Mouse (Mus musculus): ENCODE measurements around the gene Gadd45b. TPM values are rescaled to one million over a fixed set of nuclear protein-coding genes. Genes with fewer than 3 reads are reported as not detected.

The Gadd45b gene
- total and polyA plus RNA-seq, 3 experiments, result 14.9 to 52.5 (median 24.4) TPM

DNA sequence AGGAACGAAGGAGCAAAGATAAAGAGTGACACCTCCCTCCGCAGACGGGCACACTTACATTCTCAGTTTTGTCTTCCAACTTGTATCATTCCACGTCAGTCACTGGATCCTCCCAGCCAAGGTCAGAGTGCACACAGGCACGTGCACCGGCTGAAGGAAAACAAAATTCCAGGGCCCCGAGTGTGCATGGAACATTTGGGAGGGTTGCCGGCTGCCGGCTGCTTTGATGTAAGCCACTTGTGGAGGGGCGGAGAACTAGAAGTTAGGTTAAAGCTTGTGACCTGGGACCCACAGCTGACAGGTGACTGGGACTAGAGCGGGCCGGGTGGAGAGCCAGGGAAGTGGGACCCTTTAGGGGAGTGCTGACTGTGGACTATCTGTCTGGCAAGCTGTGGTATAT is 36.4 kb downstream of the Gadd45b start:
- Histone ChIP-seq H3K4me2 (ENCODE audit: insufficient read depth, low read depth, poor library complexity, severe bottlenecking) (no peak overlapping the region), H3K79me2 (replicated peaks; ENCODE audit: control insufficient read depth, extremely low read depth, insufficient read depth, poor library complexity, severe bottlenecking) (no peaks in the 10 kb centered on the region), H3K27me3 (replicated peaks) (no peaks in the 10 kb centered on the region), H3K4me1 (ENCODE audit: control insufficient read depth in 1 of 2, insufficient read depth in 2 of 2) (peaks cover 54 to 85% of the 10 kb centered on the region in 2 experiments), H3K4me3 (replicated peaks in 1 of 3; ENCODE audit: low read depth in 2 of 3, low read length in 2 of 3, poor library complexity in 1 of 3) (peak overlapping the region in 1 of 3 experiments; percentile 54), H3K9me3 (replicated peaks; ENCODE audit: low read length) (peaks cover 5% of the 10 kb centered on the region), H3K27ac (ENCODE audit: insufficient read depth, low read depth) (peak overlapping the region; percentile 97), H3K36me3 (replicated peaks in 1 of 2; ENCODE audit: control insufficient read depth in 1 of 2, insufficient read depth in 1 of 2, low read length in 1 of 2) (no peaks in the 10 kb centered on the region), H3K9ac (ENCODE audit: insufficient read depth, low read depth) (no peak overlapping the region)
- in situ Hi-C loops (cut with MboI; ENCODE audit: low pct_ligation_motif_present, low pct_unique_long_range_greater_than_20kb, low sequenced_read_pairs) (loop anchor here (5.0 kb wide), 1 partner anchor 34 kb away; the partner anchor contains the start of gene Gadd45b), dilution Hi-C loops (cut with MboI; ENCODE audit: extremely low pct_ligation_motif_present, extremely low pct_unique_long_range_greater_than_20kb, low sequenced_read_pairs) (no loop called here)
- TF ChIP-seq E2F4 (IDR thresholded peaks at IDR 0.05; ENCODE audit: insufficient replicate concordance, low read depth, low read length) (no peak), HCFC1 (IDR thresholded peaks at IDR 0.05; ENCODE audit: low read depth, low read length) (no peak), JUN (IDR thresholded peaks at IDR 0.05; ENCODE audit: insufficient read depth, low read depth, low read length) (no peak), USF1 (IDR thresholded peaks at IDR 0.05; ENCODE audit: low read depth, low read length) (no peak)
- no peak for DNase-seq (ENCODE audit: extremely low read depth)

DNA sequence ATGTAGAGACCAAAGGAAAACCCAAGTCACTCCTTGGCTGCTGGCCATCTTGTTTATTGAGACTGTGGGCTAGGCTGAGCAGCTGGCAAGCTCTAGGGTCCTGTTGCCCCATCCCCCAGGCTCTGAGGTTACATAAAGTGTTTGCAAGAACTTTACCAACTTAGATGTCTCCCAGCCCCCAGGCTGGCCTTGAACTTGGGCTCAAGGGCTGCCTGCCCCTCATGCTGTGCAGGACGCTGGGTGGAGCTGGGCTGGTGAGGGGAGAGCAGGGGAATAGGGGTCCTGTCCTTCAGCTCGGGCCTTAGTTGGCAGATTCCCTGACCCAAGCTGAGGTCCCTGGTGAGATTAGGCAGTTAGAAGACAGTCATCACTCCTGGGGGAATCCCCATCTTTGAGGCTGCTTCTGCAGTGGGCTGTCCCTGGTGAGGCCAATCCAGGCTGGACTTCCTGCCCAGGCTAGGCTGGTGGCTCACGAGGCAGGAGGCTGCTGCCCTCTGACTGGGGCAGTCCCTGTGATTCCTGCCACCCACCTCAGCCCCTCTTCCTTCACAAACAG is 37.3 kb downstream of the Gadd45b start:
- peak overlapping the region; percentile 97 for H3K27ac ChIP-seq (ENCODE audit: insufficient read depth, low read depth)
- peak; percentile 78 for DNase-seq (ENCODE audit: extremely low read depth)
- H3K79me2 ChIP-seq (replicated peaks; ENCODE audit: control insufficient read depth, extremely low read depth, insufficient read depth, poor library complexity, severe bottlenecking), result no peaks in the 10 kb centered on the region
- peaks cover 50 to 78% of the 10 kb centered on the region in 2 experiments for H3K4me1 ChIP-seq (ENCODE audit: control insufficient read depth in 1 of 2, insufficient read depth in 2 of 2)
- no peaks in the 10 kb centered on the region for H3K27me3 ChIP-seq (replicated peaks)
- H3K4me3 ChIP-seq (replicated peaks in 1 of 3; ENCODE audit: low read depth in 2 of 3, low read length in 2 of 3, poor library complexity in 1 of 3), result peak overlapping the region in 1 of 3 experiments; percentile 54
- peak overlapping the region; percentile 20; the same call in 1 of the 2 replicates for H3K9ac ChIP-seq (ENCODE audit: insufficient read depth, low read depth)
- dilution Hi-C loops (cut with MboI; ENCODE audit: extremely low pct_ligation_motif_present, extremely low pct_unique_long_range_greater_than_20kb, low sequenced_read_pairs), result no loop called here
- peaks cover 5% of the 10 kb centered on the region for H3K9me3 ChIP-seq (replicated peaks; ENCODE audit: low read length)
- in situ Hi-C loops (cut with MboI; ENCODE audit: low pct_ligation_motif_present, low pct_unique_long_range_greater_than_20kb, low sequenced_read_pairs), result loop anchor here (5.0 kb wide), 1 partner anchor 35 kb away; the partner anchor contains the start of gene Gadd45b
- peak overlapping the region; percentile 2; the same call in 1 of the 2 replicates for H3K4me2 ChIP-seq (ENCODE audit: insufficient read depth, low read depth, poor library complexity, severe bottlenecking)
- no peaks in the 10 kb centered on the region for H3K36me3 ChIP-seq (replicated peaks in 1 of 2; ENCODE audit: control insufficient read depth in 1 of 2, insufficient read depth in 1 of 2, low read length in 1 of 2)
- peak; percentile 50; the same call in 1 of the 2 replicates for TF ChIP-seq MAX (IDR thresholded peaks at IDR 0.05; ENCODE audit: low read length)
- TF ChIP-seq ETS1 (conservative IDR thresholded peaks at IDR 0.05; ENCODE audit: low read depth, low read length), result peak; percentile 92
- no peak for TF ChIP-seq SMC3 (IDR thresholded peaks at IDR 0.05; ENCODE audit: low read depth, low read length)
- TF ChIP-seq ZKSCAN1 (IDR thresholded peaks at IDR 0.05; ENCODE audit: borderline replicate concordance, low read depth, low read length), result no peak
- TF ChIP-seq RCOR1 (conservative IDR thresholded peaks at IDR 0.05; ENCODE audit: low read depth, low read length), result peak; percentile 66
- no peak; the same call in 1 of the 2 replicates for TF ChIP-seq RAD21 (IDR thresholded peaks at IDR 0.05; ENCODE audit: low read depth, low read length)
- TF ChIP-seq JUN (IDR thresholded peaks at IDR 0.05; ENCODE audit: insufficient read depth, low read depth, low read length), result 0 out of 2 replicates have a peak, but pooled peaks have one; percentile 20
- peak; percentile 81 for TF ChIP-seq ELF1 (IDR thresholded peaks at IDR 0.05; ENCODE audit: low read depth, low read length)
- TF ChIP-seq CTCF (conservative IDR thresholded peaks at IDR 0.05 in 1 of 2, IDR thresholded peaks at IDR 0.05 in 1 of 2; ENCODE audit: low read depth in 2 of 2, low read length in 2 of 2), result no peak
- TF ChIP-seq MAZ (IDR thresholded peaks at IDR 0.05; ENCODE audit: low read depth, low read length), result peak; percentile 77; the same call in 1 of the 2 replicates
- no peak for TF ChIP-seq KAT2A (IDR thresholded peaks at IDR 0.05; ENCODE audit: insufficient replicate concordance, low read length)
- no peak for TF ChIP-seq ZNF384 (IDR thresholded peaks at IDR 0.05; ENCODE audit: low read depth, low read length)
- TF ChIP-seq BHLHE40 (IDR thresholded peaks at IDR 0.05; ENCODE audit: low read depth, low read length), result peak; percentile 96
- TF ChIP-seq MYC (IDR thresholded peaks at IDR 0.05; ENCODE audit: low read depth, low read length), result peak; percentile 41; the same call in 1 of the 2 replicates
- peak; percentile 11; the same call in 1 of the 2 replicates for TF ChIP-seq MAFK (IDR thresholded peaks at IDR 0.05; ENCODE audit: insufficient replicate concordance, low read length)
- TF ChIP-seq MEF2A (IDR thresholded peaks at IDR 0.05; ENCODE audit: borderline replicate concordance, low read depth, low read length), result peak; percentile 67
- TF ChIP-seq SIN3A (IDR thresholded peaks at IDR 0.05; ENCODE audit: low read length), result no peak; the same call in 1 of the 2 replicates
- peak; percentile 74 for TF ChIP-seq IRF4 (IDR thresholded peaks at IDR 0.05; ENCODE audit: low read depth, low read length)
- no peak for TF ChIP-seq USF1 (IDR thresholded peaks at IDR 0.05; ENCODE audit: low read depth, low read length)
- TF ChIP-seq CHD2 (IDR thresholded peaks at IDR 0.05; ENCODE audit: low read length), result 0 out of 2 replicates have a peak, but pooled peaks have one; percentile 47
- TF ChIP-seq POLR2AphosphoS2 (IDR thresholded peaks at IDR 0.05; ENCODE audit: low read depth, low read length), result no peak
- TF ChIP-seq PAX5 (IDR thresholded peaks at IDR 0.05; ENCODE audit: low read length), result no peak
- no peak for TF ChIP-seq USF2 (conservative IDR thresholded peaks at IDR 0.05; ENCODE audit: low read depth, low read length)
- TF ChIP-seq POLR2A (IDR thresholded peaks at IDR 0.05; ENCODE audit: low read depth, low read length), result peak; percentile 45; the same call in 1 of the 2 replicates
- TF ChIP-seq GABPA (IDR thresholded peaks at IDR 0.05; ENCODE audit: insufficient replicate concordance, low read depth, low read length), result no peak
- no peak for TF ChIP-seq CHD1 (IDR thresholded peaks at IDR 0.05; ENCODE audit: low read depth, low read length)
- 0 out of 2 replicates have a peak, but pooled peaks have one; percentile 23 for TF ChIP-seq ZMIZ1 (IDR thresholded peaks at IDR 0.05; ENCODE audit: low read depth, low read length)
- TF ChIP-seq TCF12 (IDR thresholded peaks at IDR 0.05; ENCODE audit: low read depth, low read length), result peak; percentile 93
- TF ChIP-seq EP300 (IDR thresholded peaks at IDR 0.05; ENCODE audit: low read length), result peak; percentile 81

All from CH12.LX (cell line).